Mouse (Mus musculus) midbrain, embryonic 11.5 days (tissue): Measurements from ENCODE around the gene Dapk3. TPM values are rescaled to one million over a fixed set of nuclear protein-coding genes. Genes with fewer than 3 reads are reported as not detected.

Source experiments
- ATAC-seq: fragments of 200-750 bp; cut with Nextera tagmentation; 2 replicates; pipeline ENCODE4 v1.8.0; 2017; ENCODE audit warnings: moderate TSS enrichment, moderate library complexity; ENCODE audit not compliant: low FRiP score
- DNase-seq: peaks from one replicate; pipeline ENCODE4 v3.0.0; 2015; ENCODE audit warnings: low spot score; ENCODE audit errors: missing footprints
- H3K27ac ChIP-seq: fragments of 300-500 bp; sonication (generic); 2 replicates; pipeline ENCODE4 v1.5.1; 2014; ENCODE audit warnings: low read depth, low read length
- H3K27me3 ChIP-seq: fragments of 300-500 bp; sonication (generic); 2 replicates; pipeline ENCODE4 v1.6.1; 2014; ENCODE audit warnings: mild to moderate bottlenecking, low read length, moderate library complexity, mixed read lengths; ENCODE audit not compliant: control insufficient read depth, insufficient read depth
- H3K36me3 ChIP-seq: fragments of 300-500 bp; sonication (generic); 2 replicates; pipeline ENCODE4 v1.6.1; 2014; ENCODE audit warnings: mild to moderate bottlenecking, low read length, moderate library complexity, mixed read lengths; ENCODE audit not compliant: control insufficient read depth, insufficient read depth
- H3K4me1 ChIP-seq: fragments of 300-500 bp; sonication (generic); 2 replicates; pipeline ENCODE4 v1.6.1; 2014; ENCODE audit warnings: low read length; ENCODE audit not compliant: control insufficient read depth, insufficient read depth
- H3K4me2 ChIP-seq: fragments of 300-500 bp; sonication (generic); 2 replicates; pipeline ENCODE4 v1.6.1; 2014; ENCODE audit warnings: mild to moderate bottlenecking, moderate library complexity
- H3K4me3 ChIP-seq: fragments of 300-500 bp; sonication (generic); 2 replicates; pipeline ENCODE4 v1.5.1; 2014; ENCODE audit warnings: low read depth, low read length
- H3K9ac ChIP-seq: fragments of 300-500 bp; sonication (generic); 2 replicates; pipeline ENCODE4 v1.6.1; 2014; ENCODE audit warnings: low read length
- H3K9me3 ChIP-seq: fragments of 300-500 bp; sonication (generic); 2 replicates; pipeline ENCODE4 v1.6.1; 2016; ENCODE audit warnings: low read length; ENCODE audit not compliant: control insufficient read depth
- WGBS: fragments of 180-500 bp; shearing (Covaris S2); extraction: QIAGEN DNeasy Blood & Tissue Kit; methylation state at CpG from one replicate; pipeline ENCODE4 v1.1.7; 2014; 5-methylcytosine and 5-hydroxymethylcytosine counted together
- polyA plus RNA-seq: library from polyadenylated mRNA; unstranded; fragments of >200 nt; fragmentation: Nextera tagmentation; extraction: Ambion mirVana; gene quantifications from 2 replicates; pipeline ENCODE4 v1.2.1, GENCODE M21; 2014

The Dapk3 gene
- polyA plus RNA-seq, 1 experiment from 2014 or later: 50.6 TPM

DNA sequence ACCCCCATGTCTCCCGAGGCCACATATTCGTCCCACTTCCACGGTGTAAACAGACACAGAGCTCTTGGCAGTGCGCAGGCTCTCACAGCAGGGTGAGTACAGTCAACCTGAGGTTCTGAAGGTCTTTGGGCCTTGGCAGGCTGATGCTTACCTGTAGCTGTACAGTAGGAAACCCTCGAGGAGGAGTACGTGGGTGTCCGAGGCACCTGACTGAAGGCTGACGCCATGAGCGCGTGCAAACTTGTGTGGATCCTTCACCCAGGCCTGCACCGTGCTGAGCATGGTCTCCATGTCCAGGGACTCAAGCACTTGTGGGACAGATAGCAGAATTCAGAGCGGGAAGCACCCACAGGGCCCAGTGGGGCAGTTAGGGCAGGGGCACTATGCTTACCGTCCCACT lies 17.3 kb downstream of the Dapk3 start:
- Histone ChIP-seq H3K27me3 (peaks cover 7% of the 10 kb centered on the region), H3K4me3 (no peak overlapping the region), H3K9ac (no peak overlapping the region), H3K4me2 (no peak overlapping the region), H3K36me3 (no peaks in the 10 kb centered on the region), H3K4me1 (no peaks in the 10 kb centered on the region), H3K9me3 (no peaks in the 10 kb centered on the region), H3K27ac (no peak overlapping the region)
- no peak for DNase-seq
- ATAC-seq: no peak
- 87% methylated on average over 13 of the region's 13 CpGs for WGBS

DNA sequence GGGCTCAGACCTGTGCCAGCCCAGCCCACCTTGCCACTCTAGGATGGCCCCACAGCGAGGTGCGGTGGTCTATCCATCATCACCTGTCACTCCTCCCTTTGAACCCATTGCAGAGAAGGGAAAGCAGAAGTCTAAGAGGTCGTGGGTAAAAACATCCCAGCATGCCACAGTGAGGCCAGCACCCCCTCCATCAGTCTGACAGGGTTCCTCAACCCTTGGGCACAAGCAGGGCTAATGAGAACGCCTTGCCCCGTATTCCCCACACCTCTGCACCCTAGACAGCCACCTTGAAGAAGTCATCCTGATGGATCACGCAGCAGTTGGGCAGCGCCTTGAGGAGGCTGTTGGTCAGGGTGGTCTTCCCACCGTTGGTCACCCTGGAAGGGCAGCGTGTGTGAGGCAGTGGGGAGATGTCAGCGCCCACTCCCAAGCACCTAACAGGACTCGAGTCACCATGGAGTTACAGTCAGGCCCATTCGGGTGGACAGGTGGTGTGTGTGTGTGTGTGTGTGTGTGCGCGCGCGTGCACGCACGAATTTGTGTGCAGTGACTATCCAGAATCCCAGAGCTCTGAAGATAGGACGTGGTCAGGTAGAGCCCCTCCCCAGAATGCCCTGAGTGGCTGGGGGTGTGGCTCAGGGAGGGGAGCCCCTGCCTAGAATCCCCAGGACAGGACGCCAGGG lies 17.9 kb downstream of the Dapk3 start:
- H3K27ac ChIP-seq: no peak overlapping the region
- 78% methylated on average over 20 of the region's 20 CpGs for WGBS
- H3K4me2 ChIP-seq: no peak overlapping the region
- H3K9ac ChIP-seq: no peak overlapping the region
- DNase-seq (no peak), ATAC-seq (no peak)
- no peaks in the 10 kb centered on the region for H3K9me3 ChIP-seq
- H3K4me1 ChIP-seq: no peaks in the 10 kb centered on the region
- H3K27me3 ChIP-seq: peaks cover 2% of the 10 kb centered on the region; the same call in 1 of the 2 replicates
- H3K4me3 ChIP-seq: no peak overlapping the region
- H3K36me3 ChIP-seq: no peaks in the 10 kb centered on the region

DNA sequence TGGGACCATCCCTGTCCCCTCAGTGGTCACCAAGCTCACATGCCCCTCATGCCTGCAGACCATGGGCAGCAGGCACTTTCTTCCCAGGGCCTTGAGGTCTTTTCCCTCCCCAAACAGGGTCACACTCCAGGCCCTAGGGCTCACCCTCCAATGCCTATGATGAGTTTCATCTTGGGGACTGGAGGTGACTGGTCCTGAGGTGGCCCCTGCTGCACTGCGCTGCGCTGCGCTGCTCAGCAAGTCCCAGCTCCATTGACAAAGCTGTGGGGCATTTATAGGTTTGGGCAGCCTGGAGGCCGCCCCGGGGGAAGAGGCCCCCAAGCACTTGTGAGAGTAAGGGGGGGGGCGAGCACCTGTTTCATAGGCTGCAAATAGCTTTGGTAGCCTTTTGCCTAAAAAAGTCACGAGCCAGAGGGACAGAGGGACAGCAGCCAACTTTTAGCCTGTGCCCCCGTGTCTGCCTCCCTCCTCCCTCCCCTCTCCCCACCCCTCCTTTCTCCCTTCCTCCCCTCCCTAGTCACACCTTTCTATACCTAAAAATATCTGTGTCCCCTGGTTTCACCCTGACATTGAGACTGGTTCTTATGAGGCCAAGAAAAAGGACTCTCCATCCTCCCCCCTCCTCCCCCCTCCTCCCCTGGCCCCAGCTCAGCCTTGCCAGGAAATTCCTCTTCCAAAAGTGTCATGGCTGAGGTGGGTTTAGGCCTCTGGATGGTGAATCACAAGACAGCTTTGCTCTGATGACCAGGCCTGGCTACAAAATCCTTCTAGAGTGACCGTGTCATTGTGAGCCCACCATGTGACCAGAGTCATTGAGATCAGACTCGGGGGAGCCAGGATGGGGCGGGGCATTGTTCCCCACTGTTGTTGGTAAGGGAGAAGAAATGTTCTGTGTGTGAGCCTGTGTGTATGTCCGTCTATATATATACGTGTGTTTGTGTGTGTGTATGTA lies 19.3 kb downstream of the Dapk3 start, which contains the start of gene Nmrk2:
Gene Nmrk2 (minus strand): TSS at position 245 of the 952 bp plus-strand sequence.
- no peak within 1 kb of the TSS for H3K9ac ChIP-seq
- H3K27me3 ChIP-seq: no peaks in the 10 kb centered on the region
- no peaks in the 10 kb centered on the region for H3K4me1 ChIP-seq
- DNase-seq (no peak), ATAC-seq (no peak)
- H3K4me3 ChIP-seq: no peak within 1 kb of the TSS
- H3K36me3 ChIP-seq: no peaks in the 10 kb centered on the region
- no peak within 1 kb of the TSS for H3K4me2 ChIP-seq
- no peak within 1 kb of the TSS for H3K27ac ChIP-seq
- 63% methylated on average over 13 of the region's 13 CpGs for WGBS
- no peaks in the 10 kb centered on the region for H3K9me3 ChIP-seq

DNA sequence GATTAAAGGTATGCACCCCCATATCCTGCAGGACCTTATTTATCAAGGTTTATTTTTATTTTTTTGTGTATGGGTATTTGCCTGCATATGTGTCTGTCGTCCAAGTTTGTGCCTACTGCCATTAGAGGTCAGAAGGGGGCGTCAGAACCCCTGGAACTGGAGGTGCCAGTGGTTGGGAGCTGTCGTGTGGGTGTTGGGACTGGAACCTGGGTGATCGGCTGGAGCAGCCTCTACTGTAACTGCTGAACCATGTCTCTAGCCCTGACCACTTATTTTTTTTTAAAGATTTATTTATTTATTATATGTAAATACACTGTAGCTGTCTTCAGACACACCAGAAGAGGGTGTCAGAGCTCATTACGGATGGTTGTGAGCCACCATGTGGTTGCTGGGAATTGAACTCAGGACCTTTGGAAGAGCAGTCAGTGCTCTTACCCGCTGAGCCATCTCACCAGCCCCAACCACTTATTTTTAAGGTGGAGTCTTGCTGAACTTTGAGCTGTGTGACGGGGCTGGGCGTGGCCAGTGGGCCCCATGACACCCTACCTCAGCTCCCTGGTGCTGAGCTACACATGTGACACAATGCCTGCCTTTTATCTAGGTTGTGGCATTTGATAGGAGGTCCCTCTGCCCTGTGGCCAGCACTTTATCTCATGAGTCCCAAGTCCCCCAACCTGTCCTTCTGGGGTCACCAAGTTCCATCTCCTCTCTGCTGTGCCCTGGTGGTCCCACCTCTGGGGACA lies 20.3 kb downstream of the Dapk3 start:
- H3K4me2 ChIP-seq: no peak overlapping the region
- WGBS: 72% methylated on average over 8 of the region's 8 CpGs
- no peaks in the 10 kb centered on the region for H3K4me1 ChIP-seq
- H3K27me3 ChIP-seq: no peaks in the 10 kb centered on the region
- H3K9me3 ChIP-seq: no peaks in the 10 kb centered on the region
- ATAC-seq (peak; percentile 29; the same call in 1 of the 2 replicates), DNase-seq (no peak)
- no peak overlapping the region for H3K9ac ChIP-seq
- H3K4me3 ChIP-seq: no peak overlapping the region
- no peaks in the 10 kb centered on the region for H3K36me3 ChIP-seq
- H3K27ac ChIP-seq: no peak overlapping the region

DNA sequence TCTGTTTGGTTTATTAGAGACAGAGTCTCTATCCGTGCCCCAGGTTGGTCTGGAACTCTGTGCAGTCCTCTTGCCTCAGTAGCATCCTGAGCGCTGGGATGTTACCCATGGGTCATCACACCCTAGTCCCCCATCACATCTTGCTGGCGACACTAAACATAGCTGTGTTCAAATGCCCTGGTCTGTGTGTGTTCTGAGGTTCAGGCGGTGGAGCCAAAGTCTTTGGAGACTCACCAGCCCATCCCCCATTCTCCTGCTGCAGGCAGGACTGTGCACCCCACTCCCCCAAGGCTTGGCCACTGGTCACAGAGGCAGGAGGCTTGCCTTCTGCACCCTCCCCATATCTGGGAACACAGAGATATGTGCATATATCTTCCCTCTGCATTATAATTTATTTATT lies 21.3 kb downstream of the Dapk3 start:
- H3K9me3 ChIP-seq: no peaks in the 10 kb centered on the region
- H3K27me3 ChIP-seq: no peaks in the 10 kb centered on the region
- ATAC-seq (0 out of 2 replicates have a peak, but pooled peaks have one; percentile 20), DNase-seq (no peak)
- no peak overlapping the region for H3K4me3 ChIP-seq
- no peak overlapping the region for H3K9ac ChIP-seq
- no peak overlapping the region for H3K4me2 ChIP-seq
- H3K36me3 ChIP-seq: no peaks in the 10 kb centered on the region
- no peaks in the 10 kb centered on the region for H3K4me1 ChIP-seq
- WGBS: 71% methylated on average over 4 of the region's 4 CpGs
- H3K27ac ChIP-seq: no peak overlapping the region

DNA sequence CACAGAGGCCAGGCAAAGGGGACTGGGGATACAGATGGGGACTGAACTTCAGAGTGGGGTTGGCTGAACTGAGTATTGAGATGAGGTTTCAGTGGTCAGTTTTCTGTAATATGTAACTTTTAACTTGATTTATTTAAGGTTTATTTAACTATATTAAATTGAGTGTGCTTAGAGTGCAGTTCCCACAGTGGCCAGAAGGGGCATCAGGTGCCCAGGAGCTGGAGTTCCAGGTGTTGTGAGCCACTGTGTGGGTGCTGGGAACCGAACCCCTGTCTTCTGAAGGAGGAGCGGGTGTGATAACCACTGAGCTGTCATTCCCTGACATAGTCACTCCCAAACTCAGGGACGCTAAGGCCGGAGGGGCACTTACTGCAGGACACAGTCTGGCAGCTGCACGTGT lies 27.3 kb downstream of the Dapk3 start:
- Histone ChIP-seq H3K36me3 (peaks cover 26% of the 10 kb centered on the region), H3K9me3 (peaks cover 4% of the 10 kb centered on the region), H3K27ac (no peak overlapping the region), H3K4me2 (no peak overlapping the region), H3K4me3 (no peak overlapping the region), H3K4me1 (no peaks in the 10 kb centered on the region), H3K9ac (no peak overlapping the region), H3K27me3 (no peaks in the 10 kb centered on the region)
- DNase-seq (no peak), ATAC-seq (no peak)
- 95% methylated on average over 5 of the region's 5 CpGs for WGBS

DNA sequence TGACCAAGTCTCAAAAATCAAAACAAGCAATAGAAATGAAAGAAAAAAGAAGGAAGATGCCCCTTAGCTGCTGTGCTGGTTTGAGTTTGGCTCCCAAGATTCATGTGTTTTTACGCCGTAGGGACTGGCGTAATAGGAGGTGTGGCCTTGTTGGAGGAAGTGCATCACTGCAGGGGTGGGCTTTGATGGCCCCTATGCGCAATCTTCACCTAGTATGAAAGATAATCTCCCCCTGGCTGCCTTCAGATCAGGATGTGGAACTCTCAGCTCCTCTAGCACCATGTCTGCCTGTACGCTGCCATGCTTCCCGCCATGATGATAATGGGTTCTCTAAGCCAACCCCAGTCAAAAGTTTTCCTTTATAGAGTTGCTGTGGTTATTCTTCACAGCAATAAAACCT lies 33.5 kb downstream of the Dapk3 start:
- no peaks in the 10 kb centered on the region for H3K4me1 ChIP-seq
- DNase-seq: no peak
- no peak overlapping the region for H3K4me2 ChIP-seq
- H3K4me3 ChIP-seq: no peak overlapping the region
- no peak overlapping the region for H3K27ac ChIP-seq
- 95% methylated on average over 6 of the region's 6 CpGs for WGBS
- no peaks in the 10 kb centered on the region for H3K9me3 ChIP-seq
- peaks cover 16% of the 10 kb centered on the region for H3K36me3 ChIP-seq
- H3K27me3 ChIP-seq: no peaks in the 10 kb centered on the region
- no peak for ATAC-seq
- H3K9ac ChIP-seq: no peak overlapping the region

DNA sequence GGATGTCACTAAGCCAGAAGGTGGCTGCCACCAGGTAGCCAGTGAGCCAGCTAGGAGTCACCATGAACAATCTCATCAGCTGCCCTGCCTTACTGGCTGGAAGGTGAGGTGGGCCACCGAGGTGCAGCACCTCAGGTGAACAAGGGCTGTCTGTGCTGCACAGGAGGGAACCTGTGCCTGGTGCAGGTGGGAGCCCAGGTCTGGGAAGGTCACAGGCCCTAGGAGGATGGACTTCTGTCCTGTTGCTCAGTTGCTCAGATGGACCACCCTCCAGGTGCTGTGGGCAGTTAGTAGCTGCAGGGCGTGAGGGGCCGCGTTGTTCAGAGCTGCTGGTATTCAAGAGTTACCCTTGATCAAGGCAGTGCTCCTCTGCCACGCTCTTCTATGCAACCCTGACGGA lies 34.0 kb downstream of the Dapk3 start:
- H3K9ac ChIP-seq: no peak overlapping the region
- ATAC-seq: no peak
- no peak overlapping the region for H3K4me2 ChIP-seq
- H3K36me3 ChIP-seq: peaks cover 13% of the 10 kb centered on the region
- H3K27ac ChIP-seq: no peak overlapping the region
- H3K9me3 ChIP-seq: no peaks in the 10 kb centered on the region
- no peaks in the 10 kb centered on the region for H3K27me3 ChIP-seq
- WGBS: 81% methylated on average over 6 of the region's 6 CpGs
- no peaks in the 10 kb centered on the region for H3K4me1 ChIP-seq
- H3K4me3 ChIP-seq: no peak overlapping the region
- DNase-seq: no peak
